Mouse (Mus musculus) heart, postnatal 10 days (tissue): Measurements from ENCODE around the gene 2210408I21Rik. TPM values are rescaled to one million over a fixed set of nuclear protein-coding genes. Genes with fewer than 3 reads are reported as not detected.

Source experiments
- DNase-seq, 2 experiments: peaks; one replicate each; pipeline ENCODE4 v3.0.0; 2021
- intact Hi-C: fragments of 180-260 bp; cut with DNase I; formaldehyde crosslinking; loops from one replicate; pipeline ENCODE4 v1.15.1; 2025
- total RNA-seq, 2 experiments: library from RNA; stranded (reverse); gene quantifications; 2 replicates each; pipeline ENCODE4 v1.2.3; 2021

The 2210408I21Rik gene
- total RNA-seq, 2 experiments from 2014 or later = 7.7 to 8.1 TPM

- intact Hi-C loops = no loop called here
- DNase-seq = no peak
Observed at GRCm38 (mm10) chr13:77264481-77264880, 129.1 kb downstream of the 2210408I21Rik start.

GRCm38 (mm10) chr13:77275172-77275747, 139.9 kb downstream of the 2210408I21Rik start:
- peak; percentile 57 to 67 for DNase-seq
- intact Hi-C loops = no loop called here

- no peak for DNase-seq
- intact Hi-C loops = no loop called here
Observed at GRCm38 (mm10) chr13:77278659-77279413, 143.5 kb downstream of the 2210408I21Rik start.

- no peak for DNase-seq
Observed at GRCm38 (mm10) chr13:77295519-77295918, 160.2 kb downstream of the 2210408I21Rik start.

GRCm38 (mm10) chr13:77324101-77324500, 188.8 kb downstream of the 2210408I21Rik start:
- intact Hi-C loops = no loop called here
- no peak for DNase-seq

More at GRCm38 (mm10) chr13:77295519-77295918, 160.2 kb downstream of the 2210408I21Rik start:
- intact Hi-C loops = no loop called here

GRCm38 (mm10) chr13:77326174-77326959, 191.0 kb downstream of the 2210408I21Rik start:
- DNase-seq = no peak
- intact Hi-C loops = no loop called here

GRCm38 (mm10) chr13:77342097-77342496, 206.8 kb downstream of the 2210408I21Rik start:
- DNase-seq = no peak
- intact Hi-C loops = no loop called here

GRCm38 (mm10) chr13:77385448-77385970, 250.2 kb downstream of the 2210408I21Rik start:
- intact Hi-C loops = no loop called here
- no peak for DNase-seq

- DNase-seq = no peak
- intact Hi-C loops = no loop called here
Observed at GRCm38 (mm10) chr13:77386001-77386400, 250.7 kb downstream of the 2210408I21Rik start.

- DNase-seq = no peak
- intact Hi-C loops = no loop called here
Observed at GRCm38 (mm10) chr13:77388148-77388547, 252.8 kb downstream of the 2210408I21Rik start.

GRCm38 (mm10) chr13:77389209-77389608, 253.9 kb downstream of the 2210408I21Rik start:
- intact Hi-C loops = no loop called here
- no peak for DNase-seq

GRCm38 (mm10) chr13:77396374-77396773, 261.0 kb downstream of the 2210408I21Rik start:
- intact Hi-C loops = no loop called here
- no peak for DNase-seq

GRCm38 (mm10) chr13:77396981-77397380, 261.6 kb downstream of the 2210408I21Rik start:
- DNase-seq = no peak
- intact Hi-C loops = no loop called here

- intact Hi-C loops = no loop called here
Observed at GRCm38 (mm10) chr13:77397646-77398045, 262.3 kb downstream of the 2210408I21Rik start.

GRCm38 (mm10) chr13:77398477-77398876, 263.1 kb downstream of the 2210408I21Rik start:
- intact Hi-C loops = no loop called here

More at GRCm38 (mm10) chr13:77397646-77398045, 262.3 kb downstream of the 2210408I21Rik start:
- DNase-seq = no peak

GRCm38 (mm10) chr13:77400762-77401161, 265.4 kb downstream of the 2210408I21Rik start:
- intact Hi-C loops = no loop called here
- no peak for DNase-seq

More at GRCm38 (mm10) chr13:77398477-77398876, 263.1 kb downstream of the 2210408I21Rik start:
- no peak for DNase-seq

- intact Hi-C loops = no loop called here
- DNase-seq = no peak
Observed at GRCm38 (mm10) chr13:77408530-77408929, 273.2 kb downstream of the 2210408I21Rik start.

- intact Hi-C loops = loop anchor here (10.0 kb wide), 1 partner anchor 445 kb away; no protein-coding TSS in a partner anchor
- no peak for DNase-seq
Observed at GRCm38 (mm10) chr13:77409804-77410203, 274.5 kb downstream of the 2210408I21Rik start.

GRCm38 (mm10) chr13:77412829-77413228, 277.5 kb downstream of the 2210408I21Rik start:
- intact Hi-C loops = loop anchor here (10.0 kb wide), 1 partner anchor 448 kb away; no protein-coding TSS in a partner anchor
- no peak for DNase-seq

GRCm38 (mm10) chr13:77450007-77450567, 314.7 kb downstream of the 2210408I21Rik start:
- DNase-seq = no peak
- intact Hi-C loops = no loop called here
